Mouse (Mus musculus) midbrain, embryonic 11.5 days (tissue): ENCODE measurements around the gene Slc26a5. TPM values are rescaled to one million over a fixed set of nuclear protein-coding genes. Genes with fewer than 3 reads are reported as not detected.

Source experiments
- ATAC-seq: fragments of 200-750 bp; cut with Nextera tagmentation; 2 replicates; pipeline ENCODE4 v1.8.0; 2017; ENCODE audit warnings: moderate TSS enrichment, moderate library complexity; ENCODE audit not compliant: low FRiP score
- DNase-seq: peaks from one replicate; pipeline ENCODE4 v3.0.0; 2015; ENCODE audit warnings: low spot score; ENCODE audit errors: missing footprints
- H3K27ac ChIP-seq: fragments of 300-500 bp; sonication (generic); 2 replicates; pipeline ENCODE4 v1.5.1; 2014; ENCODE audit warnings: low read depth, low read length
- H3K27me3 ChIP-seq: fragments of 300-500 bp; sonication (generic); 2 replicates; pipeline ENCODE4 v1.6.1; 2014; ENCODE audit warnings: mild to moderate bottlenecking, low read length, moderate library complexity, mixed read lengths; ENCODE audit not compliant: control insufficient read depth, insufficient read depth
- H3K36me3 ChIP-seq: fragments of 300-500 bp; sonication (generic); 2 replicates; pipeline ENCODE4 v1.6.1; 2014; ENCODE audit warnings: mild to moderate bottlenecking, low read length, moderate library complexity, mixed read lengths; ENCODE audit not compliant: control insufficient read depth, insufficient read depth
- H3K4me1 ChIP-seq: fragments of 300-500 bp; sonication (generic); 2 replicates; pipeline ENCODE4 v1.6.1; 2014; ENCODE audit warnings: low read length; ENCODE audit not compliant: control insufficient read depth, insufficient read depth
- H3K4me2 ChIP-seq: fragments of 300-500 bp; sonication (generic); 2 replicates; pipeline ENCODE4 v1.6.1; 2014; ENCODE audit warnings: mild to moderate bottlenecking, moderate library complexity
- H3K4me3 ChIP-seq: fragments of 300-500 bp; sonication (generic); 2 replicates; pipeline ENCODE4 v1.5.1; 2014; ENCODE audit warnings: low read depth, low read length
- H3K9ac ChIP-seq: fragments of 300-500 bp; sonication (generic); 2 replicates; pipeline ENCODE4 v1.6.1; 2014; ENCODE audit warnings: low read length
- H3K9me3 ChIP-seq: fragments of 300-500 bp; sonication (generic); 2 replicates; pipeline ENCODE4 v1.6.1; 2016; ENCODE audit warnings: low read length; ENCODE audit not compliant: control insufficient read depth
- WGBS: fragments of 180-500 bp; shearing (Covaris S2); extraction: QIAGEN DNeasy Blood & Tissue Kit; methylation state at CpG from one replicate; pipeline ENCODE4 v1.1.7; 2014; 5-methylcytosine and 5-hydroxymethylcytosine counted together
- polyA plus RNA-seq: library from polyadenylated mRNA; unstranded; fragments of >200 nt; fragmentation: Nextera tagmentation; extraction: Ambion mirVana; gene quantifications from 2 replicates; pipeline ENCODE4 v1.2.1, GENCODE M21; 2014

The Slc26a5 gene
- 0.07 and 0.18 TPM in 2 replicates for polyA plus RNA-seq

- no peak within 1 kb of the TSS for H3K27ac ChIP-seq
- whole genome bisulfite sequencing: 2% methylated on average over 29 of the region's 29 CpGs
- peak within 1 kb of the TSS; percentile 45 for H3K4me2 ChIP-seq
- H3K4me3 ChIP-seq: peak within 1 kb of the TSS; percentile 13
- no peaks in the 10 kb centered on the region for H3K9me3 ChIP-seq
- H3K36me3 ChIP-seq: no peaks in the 10 kb centered on the region
- peak within 1 kb of the TSS; percentile 9; the same call in 1 of the 2 replicates for H3K9ac ChIP-seq
- ATAC-seq (peak; percentile 67), DNase-seq (peak; percentile 84)
- H3K4me1 ChIP-seq: peaks cover 8% of the 10 kb centered on the region
- H3K27me3 ChIP-seq: no peaks in the 10 kb centered on the region
Measured at GRCm38 (mm10) chr5:21865346-21866107, at the start of gene Slc26a5. TSS of gene Slc26a5 (minus strand) at chr5:21865604.

GRCm38 (mm10) chr5:21914776-21915175, 49.4 kb upstream of the Slc26a5 start:
- no peaks in the 10 kb centered on the region for H3K9me3 ChIP-seq
- ATAC-seq (no peak), DNase-seq (no peak)
- H3K4me3 ChIP-seq: no peak overlapping the region
- H3K27me3 ChIP-seq: no peaks in the 10 kb centered on the region
- no peaks in the 10 kb centered on the region for H3K36me3 ChIP-seq
- H3K9ac ChIP-seq: no peak overlapping the region
- WGBS: 81% methylated on average over 3 of the region's 3 CpGs
- no peak overlapping the region for H3K4me2 ChIP-seq
- no peak overlapping the region for H3K27ac ChIP-seq
- H3K4me1 ChIP-seq: no peaks in the 10 kb centered on the region

GRCm38 (mm10) chr5:21912835-21913530, 47.6 kb upstream of the Slc26a5 start:
- Histone ChIP-seq H3K27ac (no peak overlapping the region), H3K4me3 (no peak overlapping the region), H3K27me3 (no peaks in the 10 kb centered on the region), H3K4me1 (no peaks in the 10 kb centered on the region), H3K36me3 (no peaks in the 10 kb centered on the region), H3K9ac (no peak overlapping the region), H3K4me2 (no peak overlapping the region), H3K9me3 (no peaks in the 10 kb centered on the region)
- no peak for ATAC-seq
- 90% methylated on average over 23 of the region's 23 CpGs for WGBS
- DNase-seq: no peak

- Histone ChIP-seq H3K9ac (no peak overlapping the region), H3K27ac (no peak overlapping the region), H3K4me2 (no peak overlapping the region), H3K9me3 (no peaks in the 10 kb centered on the region), H3K27me3 (no peaks in the 10 kb centered on the region), H3K36me3 (no peaks in the 10 kb centered on the region), H3K4me1 (no peaks in the 10 kb centered on the region), H3K4me3 (no peak overlapping the region)
- ATAC-seq (no peak), DNase-seq (no peak)
- 90% methylated on average over 12 of the region's 12 CpGs for WGBS
Measured at GRCm38 (mm10) chr5:21910726-21911125, 45.3 kb upstream of the Slc26a5 start.

- ATAC-seq (no peak), DNase-seq (no peak)
- 85% methylated on average over 3 of the region's 3 CpGs for WGBS
Measured at GRCm38 (mm10) chr5:21909713-21910112, 44.3 kb upstream of the Slc26a5 start.

GRCm38 (mm10) chr5:21901411-21901810, 36.0 kb upstream of the Slc26a5 start:
- no peaks in the 10 kb centered on the region for H3K4me1 ChIP-seq
- no peak overlapping the region for H3K4me3 ChIP-seq
- H3K9ac ChIP-seq: no peak overlapping the region
- H3K4me2 ChIP-seq: no peak overlapping the region
- no peaks in the 10 kb centered on the region for H3K36me3 ChIP-seq
- ATAC-seq: no peak
- H3K9me3 ChIP-seq: no peaks in the 10 kb centered on the region
- DNase-seq: no peak
- 63% methylated on average over 12 of the region's 12 CpGs for WGBS
- H3K27me3 ChIP-seq: no peaks in the 10 kb centered on the region
- H3K27ac ChIP-seq: no peak overlapping the region

More at GRCm38 (mm10) chr5:21909713-21910112, 44.3 kb upstream of the Slc26a5 start:
- Histone ChIP-seq H3K9ac (no peak overlapping the region), H3K4me2 (no peak overlapping the region), H3K4me1 (no peaks in the 10 kb centered on the region), H3K27me3 (no peaks in the 10 kb centered on the region), H3K27ac (no peak overlapping the region), H3K9me3 (no peaks in the 10 kb centered on the region), H3K36me3 (no peaks in the 10 kb centered on the region), H3K4me3 (no peak overlapping the region)

- Histone ChIP-seq H3K4me3 (no peak overlapping the region), H3K9me3 (no peaks in the 10 kb centered on the region), H3K27me3 (no peaks in the 10 kb centered on the region), H3K9ac (no peak overlapping the region), H3K4me1 (no peaks in the 10 kb centered on the region), H3K27ac (no peak overlapping the region), H3K4me2 (no peak overlapping the region), H3K36me3 (no peaks in the 10 kb centered on the region)
- no peak for ATAC-seq
- WGBS: 80% methylated on average over 6 of the region's 6 CpGs
- no peak for DNase-seq
Measured at GRCm38 (mm10) chr5:21900891-21901290, 35.5 kb upstream of the Slc26a5 start.

- no peaks in the 10 kb centered on the region for H3K36me3 ChIP-seq
- H3K4me2 ChIP-seq: no peak overlapping the region
- H3K27ac ChIP-seq: no peak overlapping the region
- no peak overlapping the region for H3K9ac ChIP-seq
- no peak overlapping the region for H3K4me3 ChIP-seq
- H3K27me3 ChIP-seq: no peaks in the 10 kb centered on the region
- DNase-seq: no peak
- H3K4me1 ChIP-seq: no peaks in the 10 kb centered on the region
- 92% methylated on average over 6 of the region's 6 CpGs for WGBS
- H3K9me3 ChIP-seq: no peaks in the 10 kb centered on the region
- ATAC-seq: no peak
Measured at GRCm38 (mm10) chr5:21898875-21899274, 33.5 kb upstream of the Slc26a5 start.

GRCm38 (mm10) chr5:21896586-21896985, 31.2 kb upstream of the Slc26a5 start:
- 80% methylated on average over 14 of the region's 14 CpGs for WGBS
- ATAC-seq (no peak), DNase-seq (no peak)
- no peaks in the 10 kb centered on the region for H3K36me3 ChIP-seq
- no peaks in the 10 kb centered on the region for H3K4me1 ChIP-seq
- no peak overlapping the region for H3K4me2 ChIP-seq
- H3K27me3 ChIP-seq: no peaks in the 10 kb centered on the region
- H3K9ac ChIP-seq: no peak overlapping the region
- H3K27ac ChIP-seq: no peak overlapping the region
- H3K4me3 ChIP-seq: no peak overlapping the region
- no peaks in the 10 kb centered on the region for H3K9me3 ChIP-seq
